Mouse (Mus musculus): ENCODE measurements at regions not wholly inside any gene's neighbourhood (a gene's known extent, or its start where the extent isn't known, plus 50 kb on each side); places are given as distances from the start of the nearest gene placed in this dataset.

DNA sequence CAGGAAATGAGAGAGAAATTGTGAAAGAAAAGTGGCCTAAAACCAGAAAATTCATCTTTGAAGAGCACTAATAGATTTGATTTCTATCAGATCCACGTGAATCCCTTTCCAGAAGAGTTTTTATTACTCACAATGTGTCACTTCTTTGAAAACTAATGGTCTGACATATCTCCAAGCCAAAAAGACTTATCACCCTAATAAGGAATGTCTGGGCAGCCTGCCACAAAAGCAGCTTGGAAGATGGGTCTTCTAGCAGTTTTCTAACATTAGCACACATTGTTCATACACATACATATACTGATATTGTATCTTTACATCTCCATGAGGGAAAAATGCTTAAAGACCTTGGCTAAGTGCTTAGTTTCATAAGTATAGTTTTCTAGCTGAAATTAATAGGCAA, 337.8 kb upstream of the Cd180 start:
- no peaks in the 10 kb centered on the region for H3K36me3 ChIP-seq (ENCODE audit: control insufficient read depth, insufficient read depth, low read length)
- WGBS: 69% methylated on average over 1 of the region's 1 CpGs
- no peak overlapping the region for H3K4me3 ChIP-seq (replicated peaks; ENCODE audit: low read depth, low read length)
- H3K4me1 ChIP-seq (ENCODE audit: control insufficient read depth, insufficient read depth, low read length): no peaks in the 10 kb centered on the region
- no peak for ATAC-seq (ENCODE audit: low FRiP score, low TSS enrichment)
- no peaks in the 10 kb centered on the region for H3K27me3 ChIP-seq (ENCODE audit: control insufficient read depth, insufficient read depth, low read length)
- H3K9me3 ChIP-seq (ENCODE audit: control insufficient read depth, low read length): no peaks in the 10 kb centered on the region
- DNase-seq: peak; percentile 9
- no peak overlapping the region for H3K27ac ChIP-seq (replicated peaks; ENCODE audit: low read depth, low read length)
- no peak overlapping the region for H3K4me2 ChIP-seq (ENCODE audit: low read length)
- H3K9ac ChIP-seq (replicated peaks; ENCODE audit: low read length): no peak overlapping the region

DNA sequence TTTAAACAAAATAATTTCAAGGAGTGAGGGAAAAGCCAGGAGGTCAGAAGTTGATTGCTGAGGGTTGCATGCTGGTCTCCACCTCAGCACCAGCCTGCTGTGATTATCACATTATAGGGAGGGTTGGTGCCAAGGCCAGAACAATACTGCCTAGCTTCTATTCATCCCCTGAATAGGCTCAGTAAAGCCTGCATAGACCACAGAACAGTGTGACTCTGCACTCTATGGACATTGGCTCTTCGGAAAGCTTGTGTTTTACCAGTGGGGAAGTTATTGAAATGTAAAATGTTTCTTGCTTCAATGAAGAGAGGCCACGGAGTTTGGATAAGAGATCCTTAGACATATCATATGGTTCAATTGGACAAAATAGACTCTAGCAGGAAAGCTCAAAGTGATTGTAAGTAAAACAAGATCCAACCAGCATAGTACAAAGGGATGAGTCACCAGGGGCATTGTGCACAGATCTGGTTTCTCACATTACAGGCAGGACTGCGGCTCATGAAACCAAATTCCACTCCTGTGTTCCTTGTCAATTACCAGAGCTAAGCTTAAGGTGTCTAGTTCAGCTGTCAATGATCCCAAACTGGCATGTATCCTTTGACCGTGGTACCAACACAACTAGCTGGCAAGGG, 320.8 kb upstream of the Cd180 start:
- Histone ChIP-seq H3K27ac (replicated peaks; ENCODE audit: low read depth, low read length) (no peak overlapping the region), H3K9ac (replicated peaks; ENCODE audit: low read length) (no peak overlapping the region), H3K4me3 (replicated peaks; ENCODE audit: low read depth, low read length) (no peak overlapping the region), H3K9me3 (ENCODE audit: control insufficient read depth, low read length) (no peaks in the 10 kb centered on the region), H3K4me2 (ENCODE audit: low read length) (no peak overlapping the region), H3K4me1 (ENCODE audit: control insufficient read depth, insufficient read depth, low read length) (peaks cover 5% of the 10 kb centered on the region; the same call in 1 of the 2 replicates), H3K36me3 (ENCODE audit: control insufficient read depth, insufficient read depth, low read length) (no peaks in the 10 kb centered on the region), H3K27me3 (ENCODE audit: control insufficient read depth, insufficient read depth, low read length) (peaks cover 20% of the 10 kb centered on the region; the same call in 1 of the 2 replicates)
- ATAC-seq (ENCODE audit: low FRiP score, low TSS enrichment): no peak; the same call in 1 of the 2 replicates
- DNase-seq: peak; percentile 27
- 5% methylated on average over 4 of the region's 4 CpGs for WGBS

DNA sequence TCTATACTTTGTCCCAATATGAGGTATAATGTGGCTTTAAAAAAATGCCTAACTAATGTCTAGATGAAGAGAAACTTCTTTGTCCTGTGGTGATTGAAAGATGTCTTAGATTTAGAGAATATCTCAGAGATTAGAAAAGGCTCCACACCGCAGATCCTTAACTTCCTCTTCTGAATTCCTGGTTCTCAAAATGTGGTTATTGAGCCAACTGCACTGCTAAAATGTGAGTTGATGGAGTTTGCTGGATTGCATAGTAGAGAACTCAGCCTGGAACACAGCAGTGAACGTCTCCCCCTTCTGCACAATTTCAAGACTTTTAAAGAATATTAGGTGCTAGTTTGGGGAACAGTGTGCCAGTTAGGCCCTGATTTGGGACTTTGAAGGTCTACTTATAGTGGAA, 312.7 kb upstream of the Cd180 start:
- Histone ChIP-seq H3K9ac (replicated peaks; ENCODE audit: low read length) (no peak overlapping the region), H3K36me3 (ENCODE audit: control insufficient read depth, insufficient read depth, low read length) (no peaks in the 10 kb centered on the region), H3K27me3 (ENCODE audit: control insufficient read depth, insufficient read depth, low read length) (peaks cover 7% of the 10 kb centered on the region; the same call in 1 of the 2 replicates), H3K4me1 (ENCODE audit: control insufficient read depth, insufficient read depth, low read length) (no peaks in the 10 kb centered on the region), H3K9me3 (ENCODE audit: control insufficient read depth, low read length) (no peaks in the 10 kb centered on the region), H3K27ac (replicated peaks; ENCODE audit: low read depth, low read length) (no peak overlapping the region), H3K4me2 (ENCODE audit: low read length) (no peak overlapping the region), H3K4me3 (replicated peaks; ENCODE audit: low read depth, low read length) (no peak overlapping the region)
- 93% methylated on average over 2 of the region's 2 CpGs for WGBS
- no peak for DNase-seq
- ATAC-seq (ENCODE audit: low FRiP score, low TSS enrichment): no peak

DNA sequence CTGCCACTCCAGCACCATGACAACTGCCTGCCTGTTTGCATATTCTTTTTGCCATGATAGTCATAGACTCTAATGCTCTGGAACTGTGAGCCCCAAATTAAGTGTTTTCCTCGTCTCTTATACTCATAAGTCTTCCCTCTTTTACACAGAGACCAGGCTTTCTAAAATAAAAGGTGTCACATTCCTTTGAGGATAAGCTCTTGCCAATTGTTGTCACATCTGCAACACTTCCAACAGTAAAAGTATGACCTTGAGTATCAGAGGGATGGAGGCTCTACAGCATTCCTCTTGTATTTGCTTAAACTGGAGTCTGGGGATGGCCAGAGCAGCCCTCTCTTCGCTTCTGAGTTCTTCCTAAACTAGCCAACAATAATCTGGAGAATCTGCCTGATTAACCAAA, 301.4 kb upstream of the Cd180 start:
- H3K9me3 ChIP-seq (ENCODE audit: control insufficient read depth, low read length): no peaks in the 10 kb centered on the region
- no peak overlapping the region for H3K9ac ChIP-seq (replicated peaks; ENCODE audit: low read length)
- ATAC-seq (ENCODE audit: low FRiP score, low TSS enrichment): no peak
- no peak overlapping the region for H3K4me3 ChIP-seq (replicated peaks; ENCODE audit: low read depth, low read length)
- H3K4me2 ChIP-seq (ENCODE audit: low read length): no peak overlapping the region
- WGBS: 69% methylated on average over 2 of the region's 2 CpGs
- H3K27ac ChIP-seq (replicated peaks; ENCODE audit: low read depth, low read length): no peak overlapping the region
- H3K36me3 ChIP-seq (ENCODE audit: control insufficient read depth, insufficient read depth, low read length): no peaks in the 10 kb centered on the region
- H3K27me3 ChIP-seq (ENCODE audit: control insufficient read depth, insufficient read depth, low read length): no peaks in the 10 kb centered on the region
- DNase-seq: no peak
- peaks cover 5% of the 10 kb centered on the region; the same call in 1 of the 2 replicates for H3K4me1 ChIP-seq (ENCODE audit: control insufficient read depth, insufficient read depth, low read length)

DNA sequence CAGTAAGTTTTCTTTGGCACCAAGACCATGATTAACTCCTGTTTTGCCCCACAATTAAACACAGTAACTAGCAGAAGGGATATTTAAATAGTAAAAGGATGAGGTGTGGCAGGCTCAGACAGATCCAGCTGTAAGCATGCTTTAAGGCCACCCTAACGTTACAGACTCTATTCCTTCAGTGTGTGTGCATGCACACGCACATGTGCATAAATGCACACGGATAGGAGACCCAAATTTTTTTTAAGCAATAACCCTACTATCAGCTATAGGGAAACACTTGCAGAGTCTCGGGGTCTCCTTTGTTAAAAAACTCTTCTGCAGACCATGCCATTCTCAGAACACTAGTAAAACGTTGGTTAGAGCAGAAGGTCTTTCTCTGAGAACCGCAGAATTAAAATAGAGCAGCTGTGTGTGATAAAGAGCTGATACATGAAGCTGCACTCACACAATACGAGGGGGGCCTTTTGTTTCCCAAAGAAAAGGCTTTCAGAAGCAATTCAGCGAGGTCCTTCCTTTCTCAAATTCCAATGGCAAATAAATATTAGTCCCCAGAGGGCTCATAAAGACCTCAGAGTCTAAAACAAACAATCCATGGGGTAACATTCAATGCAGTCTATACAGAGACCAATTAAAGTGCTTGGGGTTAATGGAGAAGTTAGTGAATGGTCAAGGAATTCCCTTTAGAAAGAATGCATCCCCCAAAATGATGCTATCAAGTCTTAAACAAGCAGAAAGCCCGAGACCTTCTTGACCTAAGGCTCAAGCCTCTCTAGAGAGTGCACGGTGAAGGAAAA, 300.3 kb upstream of the Cd180 start:
- Histone ChIP-seq H3K27me3 (ENCODE audit: control insufficient read depth, insufficient read depth, low read length) (no peaks in the 10 kb centered on the region), H3K4me3 (replicated peaks; ENCODE audit: low read depth, low read length) (no peak overlapping the region), H3K9ac (replicated peaks; ENCODE audit: low read length) (no peak overlapping the region), H3K36me3 (ENCODE audit: control insufficient read depth, insufficient read depth, low read length) (no peaks in the 10 kb centered on the region), H3K27ac (replicated peaks; ENCODE audit: low read depth, low read length) (no peak overlapping the region), H3K4me1 (ENCODE audit: control insufficient read depth, insufficient read depth, low read length) (peaks cover 5% of the 10 kb centered on the region; the same call in 1 of the 2 replicates), H3K4me2 (ENCODE audit: low read length) (no peak overlapping the region), H3K9me3 (ENCODE audit: control insufficient read depth, low read length) (no peaks in the 10 kb centered on the region)
- no peak for ATAC-seq (ENCODE audit: low FRiP score, low TSS enrichment)
- WGBS: 20% methylated on average over 10 of the region's 10 CpGs
- no peak for DNase-seq

DNA sequence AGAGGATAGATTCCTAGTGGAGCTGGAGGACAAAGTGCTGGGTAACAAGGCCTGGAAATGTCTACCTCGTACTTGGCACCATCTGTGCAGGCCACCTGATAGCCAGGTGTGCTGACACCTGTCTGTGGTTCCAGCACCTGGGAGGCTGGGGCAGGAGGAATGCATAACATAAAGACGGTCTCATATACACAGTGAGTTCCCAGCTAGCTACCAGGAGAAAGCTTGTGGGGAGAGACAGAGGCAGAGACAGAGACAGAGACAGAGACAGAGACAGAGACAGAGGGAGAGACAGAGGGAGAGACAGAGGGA, 299.7 kb upstream of the Cd180 start:
- no peak overlapping the region for H3K27ac ChIP-seq (replicated peaks; ENCODE audit: low read depth, low read length)
- no peak overlapping the region for H3K4me3 ChIP-seq (replicated peaks; ENCODE audit: low read depth, low read length)
- H3K4me2 ChIP-seq (ENCODE audit: low read length): no peak overlapping the region
- no peak for ATAC-seq (ENCODE audit: low FRiP score, low TSS enrichment)
- H3K36me3 ChIP-seq (ENCODE audit: control insufficient read depth, insufficient read depth, low read length): no peaks in the 10 kb centered on the region
- no peaks in the 10 kb centered on the region for H3K27me3 ChIP-seq (ENCODE audit: control insufficient read depth, insufficient read depth, low read length)
- H3K9me3 ChIP-seq (ENCODE audit: control insufficient read depth, low read length): no peaks in the 10 kb centered on the region
- 54% methylated on average over 2 of the region's 2 CpGs for WGBS
- no peak overlapping the region for H3K9ac ChIP-seq (replicated peaks; ENCODE audit: low read length)
- DNase-seq: no peak
- H3K4me1 ChIP-seq (ENCODE audit: control insufficient read depth, insufficient read depth, low read length): peaks cover 5% of the 10 kb centered on the region; the same call in 1 of the 2 replicates

DNA sequence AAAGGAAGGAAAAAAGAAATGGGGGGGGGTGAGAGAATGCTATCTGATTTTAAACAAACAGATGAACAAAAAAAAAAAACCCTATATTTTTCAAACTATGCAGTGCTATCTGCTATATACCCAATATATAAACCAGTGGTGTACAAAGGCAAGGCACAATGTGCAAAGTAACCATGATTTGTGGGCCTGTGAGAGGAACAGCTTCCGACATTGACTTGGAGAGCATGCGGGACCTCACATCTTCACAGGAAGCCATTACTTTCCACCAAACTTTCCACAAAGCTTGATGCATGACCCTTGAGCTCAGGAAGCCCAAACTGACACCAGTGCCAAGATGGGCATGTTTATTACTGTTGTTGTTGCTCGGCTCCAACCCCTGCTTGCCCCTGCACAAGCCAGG, 299.3 kb upstream of the Cd180 start:
- Histone ChIP-seq H3K4me3 (replicated peaks; ENCODE audit: low read depth, low read length) (no peak overlapping the region), H3K36me3 (ENCODE audit: control insufficient read depth, insufficient read depth, low read length) (no peaks in the 10 kb centered on the region), H3K4me2 (ENCODE audit: low read length) (no peak overlapping the region), H3K9ac (replicated peaks; ENCODE audit: low read length) (no peak overlapping the region), H3K4me1 (ENCODE audit: control insufficient read depth, insufficient read depth, low read length) (peaks cover 5% of the 10 kb centered on the region; the same call in 1 of the 2 replicates), H3K27me3 (ENCODE audit: control insufficient read depth, insufficient read depth, low read length) (no peaks in the 10 kb centered on the region), H3K9me3 (ENCODE audit: control insufficient read depth, low read length) (no peaks in the 10 kb centered on the region), H3K27ac (replicated peaks; ENCODE audit: low read depth, low read length) (no peak overlapping the region)
- WGBS: 97% methylated on average over 3 of the region's 3 CpGs
- ATAC-seq (ENCODE audit: low FRiP score, low TSS enrichment) (no peak), DNase-seq (no peak)

DNA sequence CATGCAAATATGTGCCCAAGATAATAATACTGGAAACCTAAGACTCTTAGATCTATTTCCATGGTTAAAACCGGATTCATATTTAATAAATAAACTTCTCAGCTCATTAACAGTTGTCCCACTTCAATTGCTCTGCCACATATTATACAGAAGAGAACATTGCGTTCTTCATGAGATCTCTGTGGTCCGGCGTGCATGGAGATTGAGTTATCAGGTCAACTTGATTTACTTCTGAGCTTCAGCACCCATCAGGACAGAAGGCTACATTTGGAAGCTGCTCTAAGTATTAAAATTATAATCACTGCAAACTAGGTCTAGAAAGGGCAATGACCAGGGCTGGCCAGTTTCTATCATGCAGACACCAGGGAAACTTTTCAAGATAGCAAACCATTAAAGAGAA, 295.9 kb upstream of the Cd180 start:
- Histone ChIP-seq H3K36me3 (ENCODE audit: control insufficient read depth, insufficient read depth, low read length) (no peaks in the 10 kb centered on the region), H3K9me3 (ENCODE audit: control insufficient read depth, low read length) (no peaks in the 10 kb centered on the region), H3K4me1 (ENCODE audit: control insufficient read depth, insufficient read depth, low read length) (peaks cover 5% of the 10 kb centered on the region; the same call in 1 of the 2 replicates), H3K4me3 (replicated peaks; ENCODE audit: low read depth, low read length) (no peak overlapping the region), H3K9ac (replicated peaks; ENCODE audit: low read length) (no peak overlapping the region), H3K4me2 (ENCODE audit: low read length) (no peak overlapping the region), H3K27ac (replicated peaks; ENCODE audit: low read depth, low read length) (no peak overlapping the region), H3K27me3 (ENCODE audit: control insufficient read depth, insufficient read depth, low read length) (no peaks in the 10 kb centered on the region)
- no peak for ATAC-seq (ENCODE audit: low FRiP score, low TSS enrichment)
- DNase-seq: no peak
- WGBS: 95% methylated on average over 4 of the region's 4 CpGs

DNA sequence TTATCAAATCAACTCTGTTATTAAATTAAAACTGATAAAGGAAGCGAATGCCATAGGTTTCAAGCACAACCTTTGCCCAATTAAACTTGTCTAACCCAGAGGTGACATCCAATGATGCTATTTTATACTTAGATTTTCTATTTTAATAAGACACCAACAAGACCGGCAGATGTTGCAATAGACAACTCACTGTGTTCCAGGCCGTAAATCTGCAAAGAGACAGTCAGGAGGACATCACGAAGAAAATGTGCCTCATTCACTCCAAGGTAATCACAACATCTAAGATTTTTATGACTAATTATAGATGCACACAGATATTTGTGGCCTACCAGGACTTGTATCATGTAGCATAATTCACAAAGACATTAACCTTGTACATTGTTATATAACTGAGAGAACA, 281.5 kb upstream of the Cd180 start:
- H3K36me3 ChIP-seq (ENCODE audit: control insufficient read depth, insufficient read depth, low read length): no peaks in the 10 kb centered on the region
- H3K4me1 ChIP-seq (ENCODE audit: control insufficient read depth, insufficient read depth, low read length): no peaks in the 10 kb centered on the region
- ATAC-seq (ENCODE audit: low FRiP score, low TSS enrichment): no peak
- no peak overlapping the region for H3K4me3 ChIP-seq (replicated peaks; ENCODE audit: low read depth, low read length)
- no peak overlapping the region for H3K9ac ChIP-seq (replicated peaks; ENCODE audit: low read length)
- WGBS: 93% methylated on average over 4 of the region's 4 CpGs
- H3K27me3 ChIP-seq (ENCODE audit: control insufficient read depth, insufficient read depth, low read length): no peaks in the 10 kb centered on the region
- H3K9me3 ChIP-seq (ENCODE audit: control insufficient read depth, low read length): no peaks in the 10 kb centered on the region
- no peak overlapping the region for H3K27ac ChIP-seq (replicated peaks; ENCODE audit: low read depth, low read length)
- H3K4me2 ChIP-seq (ENCODE audit: low read length): no peak overlapping the region
- no peak for DNase-seq

Data from midbrain, embryonic 14.5 days (tissue).